Mouse (Mus musculus) limb, embryonic 14.5 days (tissue): Measurements from ENCODE around the gene Fermt3. TPM values are rescaled to one million over a fixed set of nuclear protein-coding genes. Genes with fewer than 3 reads are reported as not detected.
"Not testable (repeated sequence)": the region's sequence is repeated elsewhere in the genome, so short reads cannot be mapped to it uniquely, and the experiment has no call there.

ENCODE experiments used
- ATAC-seq: fragments of 200-750 bp; cut with Nextera tagmentation; 2 replicates; pipeline ENCODE4 v1.8.0; 2017; ENCODE audit warnings: low read depth, moderate number of reproducible peaks, moderate TSS enrichment; ENCODE audit not compliant: low FRiP score
- DNase-seq: peaks from one replicate; pipeline ENCODE4 v3.0.0-alpha.2; 2015; ENCODE audit warnings: low spot score
- H3K27ac ChIP-seq: fragments of 300-500 bp; sonication (generic); replicated peaks from 2 replicates; pipeline ENCODE4 v1.5.1; 2014; ENCODE audit warnings: low read depth, mild to moderate bottlenecking, low read length, moderate library complexity, mixed read lengths
- H3K27me3 ChIP-seq: fragments of 300-500 bp; sonication (generic); 2 replicates; pipeline ENCODE4 v1.6.1; 2014; ENCODE audit warnings: low read length, mixed read lengths; ENCODE audit not compliant: control insufficient read depth, insufficient read depth
- H3K36me3 ChIP-seq: fragments of 300-500 bp; sonication (generic); 2 replicates; pipeline ENCODE4 v1.6.1; 2014; ENCODE audit warnings: mild to moderate bottlenecking, low read length, moderate library complexity, mixed read lengths; ENCODE audit not compliant: control insufficient read depth, insufficient read depth
- H3K4me1 ChIP-seq: fragments of 300-500 bp; sonication (generic); 2 replicates; pipeline ENCODE4 v1.6.1; 2014; ENCODE audit warnings: antibody characterized with exemption, low read length, mixed read lengths; ENCODE audit not compliant: control insufficient read depth, insufficient read depth
- H3K4me2 ChIP-seq: fragments of 300-500 bp; sonication (generic); replicated peaks from 2 replicates; pipeline ENCODE4 v1.6.1; 2014; ENCODE audit warnings: low read depth, mild to moderate bottlenecking, low read length, moderate library complexity; ENCODE audit not compliant: severe bottlenecking
- H3K4me3 ChIP-seq: fragments of 300-500 bp; sonication (generic); replicated peaks from 2 replicates; pipeline ENCODE4 v1.5.1; 2014; ENCODE audit warnings: low read length
- H3K9ac ChIP-seq: fragments of 300-500 bp; sonication (generic); 2 replicates; pipeline ENCODE4 v1.6.1; 2014; ENCODE audit warnings: mild to moderate bottlenecking, low read depth, low read length, moderate library complexity; ENCODE audit not compliant: severe bottlenecking
- H3K9me3 ChIP-seq: fragments of 300-500 bp; sonication (generic); 2 replicates; pipeline ENCODE4 v1.6.1; 2016; ENCODE audit warnings: low read length; ENCODE audit not compliant: control insufficient read depth
- POLR2A ChIP-seq: fragments of 200-500 bp; IDR thresholded peaks from 2 replicates; pipeline ENCODE4 v1.8.0; 2012; ENCODE audit warnings: inconsistent platforms, mild to moderate bottlenecking, moderate library complexity, borderline replicate concordance; ENCODE audit not compliant: insufficient read depth, insufficient read length; ENCODE audit errors: extremely low read depth
- WGBS: fragments of 180-500 bp; shearing (Covaris S2); extraction: QIAGEN DNeasy Blood & Tissue Kit; methylation state at CpG from one replicate; pipeline ENCODE4 v1.1.7; 2014; 5-methylcytosine and 5-hydroxymethylcytosine counted together
- polyA plus RNA-seq, 2 experiments: library from polyadenylated mRNA; depleted of rRNA in 1 of 2; stranded (reverse) in 1 of 2; unstranded in 1 of 2; fragments of >200 nt; fragmentation: Nextera tagmentation in 1 of 2; extraction: Ambion mirVana in 1 of 2; gene quantifications; 2 replicates each; pipeline versions ENCODE4 v1.2.1 to v1.2.3; 2012 to 2014

Gene Fermt3
- polyA plus RNA-seq, 2 experiments = 10.1 to 10.2 TPM

DNA sequence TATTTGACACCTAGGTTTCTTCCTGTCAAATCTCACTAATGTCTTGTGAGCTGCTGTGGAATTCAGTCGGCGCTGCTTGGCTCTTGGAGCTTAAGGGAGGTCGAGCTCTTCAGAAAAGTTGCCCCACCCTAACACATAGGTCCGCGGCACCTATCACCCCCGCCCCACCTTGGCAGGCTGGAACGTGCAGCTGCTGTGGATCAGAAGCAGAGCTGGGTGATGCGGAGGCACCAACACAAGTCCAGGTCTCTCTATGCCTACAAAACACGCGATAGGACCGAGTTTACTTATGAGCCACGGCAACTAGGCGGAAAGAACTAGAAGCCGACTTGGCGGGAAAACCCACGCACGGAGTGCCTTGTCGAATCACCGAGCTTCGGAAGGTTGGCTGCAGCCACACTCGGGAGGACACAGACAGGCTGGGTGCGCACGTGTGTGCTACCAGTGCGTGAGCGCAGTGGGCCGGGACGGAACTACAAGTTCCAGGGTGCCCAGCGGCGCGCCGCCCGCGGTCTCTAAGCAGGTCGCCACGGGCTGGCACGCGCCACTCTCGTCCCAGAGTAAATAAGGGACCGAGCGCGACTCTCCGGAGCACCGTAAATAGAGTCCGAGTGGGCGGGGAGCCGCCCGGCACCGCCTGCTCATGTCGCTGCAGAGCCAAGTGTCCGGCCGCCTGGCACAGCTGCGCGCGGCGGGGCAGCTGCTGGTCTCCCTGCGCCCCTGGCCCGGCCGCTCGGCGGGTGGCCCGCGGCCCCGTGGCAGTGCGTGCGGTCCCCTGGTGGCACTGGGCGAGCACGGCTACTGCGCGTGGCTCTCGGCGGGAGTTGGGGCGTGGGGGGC, 37.2 kb upstream of the Fermt3 start, which contains the start of gene Macrod1:
Gene Macrod1, plus strand, starts transcription at position 563 of the 840 bp plus-strand sequence.
- Histone ChIP-seq H3K9me3 (no peaks in the 10 kb centered on the region), H3K4me2 (peak within 1 kb of the TSS; percentile 100), H3K4me3 (peak within 1 kb of the TSS; percentile 72), H3K27me3 (peaks cover 3% of the 10 kb centered on the region; the same call in 1 of the 2 replicates), H3K9ac (peak within 1 kb of the TSS; percentile 61), H3K27ac (no peak within 1 kb of the TSS), H3K4me1 (peaks cover 14% of the 10 kb centered on the region), H3K36me3 (no peaks in the 10 kb centered on the region)
- peak; percentile 75 for ATAC-seq
- no peak for TF ChIP-seq POLR2A
- DNase-seq = peak; percentile 76
- WGBS = under 1% methylated on average over 42 of the region's 72 CpGs

DNA sequence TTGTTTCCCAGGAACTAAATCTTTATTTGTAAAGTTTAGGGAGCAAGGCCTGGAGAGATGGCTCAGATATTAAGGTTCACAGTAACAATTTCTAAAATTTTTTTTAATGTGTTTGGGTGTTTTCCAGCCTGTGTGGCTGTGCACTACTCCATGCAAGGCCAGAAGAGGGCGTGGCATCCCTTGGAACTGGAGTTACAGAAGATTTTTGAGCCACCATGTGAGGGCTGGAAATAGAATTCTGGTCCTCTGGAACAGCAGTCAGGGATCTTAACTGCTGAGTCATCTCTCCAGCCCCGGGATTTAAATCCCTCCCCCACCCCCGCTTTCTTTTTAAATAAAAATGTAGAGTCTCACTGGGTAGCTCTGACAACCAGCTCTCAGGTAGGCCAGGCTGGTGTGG, 35.9 kb upstream of the Fermt3 start:
- no peak overlapping the region for H3K4me2 ChIP-seq
- no peaks in the 10 kb centered on the region for H3K9me3 ChIP-seq
- no peaks in the 10 kb centered on the region for H3K36me3 ChIP-seq
- peaks cover 14% of the 10 kb centered on the region for H3K4me1 ChIP-seq
- no peak overlapping the region for H3K9ac ChIP-seq
- DNase-seq (no peak), ATAC-seq (no peak)
- peaks cover 3% of the 10 kb centered on the region; the same call in 1 of the 2 replicates for H3K27me3 ChIP-seq
- TF ChIP-seq POLR2A = no peak
- no peak overlapping the region for H3K27ac ChIP-seq
- 41% methylated on average over 3 of the region's 3 CpGs for WGBS
- H3K4me3 ChIP-seq = no peak overlapping the region

GRCm38 (mm10) chr19:7054772-7055171, 35.5 kb upstream of the Fermt3 start:
- Histone ChIP-seq H3K4me1 (peaks cover 14% of the 10 kb centered on the region), H3K4me3 (no peak overlapping the region), H3K27ac (no peak overlapping the region), H3K9ac (no peak overlapping the region), H3K9me3 (no peaks in the 10 kb centered on the region), H3K36me3 (no peaks in the 10 kb centered on the region), H3K27me3 (peaks cover 3% of the 10 kb centered on the region; the same call in 1 of the 2 replicates), H3K4me2 (no peak overlapping the region)
- DNase-seq (peak; percentile 67), ATAC-seq (no peak)
- no peak for TF ChIP-seq POLR2A
- 47% methylated on average over 10 of the region's 10 CpGs for WGBS

- ATAC-seq, H3K36me3 ChIP-seq, H3K27me3 ChIP-seq, H3K4me3 ChIP-seq, H3K4me2 ChIP-seq, H3K27ac ChIP-seq, H3K9ac ChIP-seq, H3K9me3 ChIP-seq, DNase-seq: not testable (repeated sequence)
- H3K4me1 ChIP-seq = peaks cover 14% of the 10 kb centered on the region
- WGBS = 94% methylated on average over 4 of the region's 4 CpGs
Measured at GRCm38 (mm10) chr19:7053382-7053781, 34.1 kb upstream of the Fermt3 start.

GRCm38 (mm10) chr19:7044706-7045105, 25.4 kb upstream of the Fermt3 start:
- ATAC-seq (no peak), DNase-seq (no peak)
- H3K4me3 ChIP-seq = no peak overlapping the region
- H3K27ac ChIP-seq = no peak overlapping the region
- H3K27me3 ChIP-seq = no peaks in the 10 kb centered on the region
- no peaks in the 10 kb centered on the region for H3K9me3 ChIP-seq
- no peak overlapping the region for H3K9ac ChIP-seq
- H3K4me1 ChIP-seq = peaks cover 5% of the 10 kb centered on the region; the same call in 1 of the 2 replicates
- H3K36me3 ChIP-seq = no peaks in the 10 kb centered on the region
- H3K4me2 ChIP-seq = no peak overlapping the region
- TF ChIP-seq POLR2A = no peak
- WGBS = 42% methylated on average over 4 of the region's 4 CpGs
